Mouse (Mus musculus) stomach, embryonic 14.5 days (tissue): Measurements from ENCODE around the gene Nkx2-3. TPM values are rescaled to one million over a fixed set of nuclear protein-coding genes. Genes with fewer than 3 reads are reported as not detected.
A peak's percentile ranks its signal among the peaks of the same experiment; 100 is the strongest.

Experiments
- ATAC-seq: fragments of 200-750 bp; cut with Nextera tagmentation; 2 replicates; pipeline ENCODE4 v1.8.0; 2017; ENCODE audit warnings: low read depth, moderate TSS enrichment; ENCODE audit not compliant: insufficient number of reproducible peaks, insufficient read depth, low FRiP score
- H3K27ac ChIP-seq: fragments of 300-500 bp; sonication (generic); 2 replicates; pipeline ENCODE4 v1.5.1; 2014; ENCODE audit warnings: mild to moderate bottlenecking, low read length, moderate library complexity, mixed read lengths
- H3K27me3 ChIP-seq: fragments of 300-500 bp; sonication (generic); 2 replicates; pipeline ENCODE4 v1.6.1; 2014; ENCODE audit warnings: low read length, control low read depth, mixed read lengths; ENCODE audit not compliant: control insufficient read depth, insufficient read depth
- H3K36me3 ChIP-seq: fragments of 300-500 bp; sonication (generic); 2 replicates; pipeline ENCODE4 v1.6.1; 2014; ENCODE audit warnings: mild to moderate bottlenecking, control low read depth, low read length, moderate library complexity, mixed read lengths; ENCODE audit not compliant: control insufficient read depth, insufficient read depth
- H3K4me1 ChIP-seq: fragments of 300-500 bp; sonication (generic); 2 replicates; pipeline ENCODE4 v1.6.1; 2014; ENCODE audit warnings: low read length, control low read depth, mixed read lengths; ENCODE audit not compliant: control insufficient read depth, insufficient read depth
- H3K4me2 ChIP-seq: fragments of 300-500 bp; sonication (generic); replicated peaks from 2 replicates; pipeline ENCODE4 v1.6.1; 2014; ENCODE audit warnings: low read depth, low read length, control low read depth
- H3K4me3 ChIP-seq: fragments of 300-500 bp; sonication (generic); 2 replicates; pipeline ENCODE4 v1.5.1; 2014; ENCODE audit warnings: low read depth, low read length, control low read depth
- H3K9ac ChIP-seq: fragments of 300-500 bp; sonication (generic); replicated peaks from 2 replicates; pipeline ENCODE4 v1.6.1; 2014; ENCODE audit warnings: low read depth, mild to moderate bottlenecking, control low read depth, low read length, moderate library complexity, mixed read lengths
- H3K9me3 ChIP-seq: fragments of 300-500 bp; sonication (generic); 2 replicates; pipeline ENCODE4 v1.6.1; 2016; ENCODE audit warnings: low read depth, low read length, control low read depth; ENCODE audit not compliant: control insufficient read depth
- WGBS: fragments of 180-500 bp; shearing (Covaris S2); extraction: QIAGEN DNeasy Blood & Tissue Kit; methylation state at CpG from one replicate; pipeline ENCODE4 v1.1.7; 2014; 5-methylcytosine and 5-hydroxymethylcytosine counted together
- polyA plus RNA-seq: library from polyadenylated mRNA; unstranded; fragments of >200 nt; fragmentation: Nextera tagmentation; extraction: Ambion mirVana; gene quantifications from 2 replicates; pipeline ENCODE4 v1.2.1, GENCODE M21; 2014

Nkx2-3 gene
- polyA plus RNA-seq: 5.5 and 6.9 TPM in 2 replicates

DNA sequence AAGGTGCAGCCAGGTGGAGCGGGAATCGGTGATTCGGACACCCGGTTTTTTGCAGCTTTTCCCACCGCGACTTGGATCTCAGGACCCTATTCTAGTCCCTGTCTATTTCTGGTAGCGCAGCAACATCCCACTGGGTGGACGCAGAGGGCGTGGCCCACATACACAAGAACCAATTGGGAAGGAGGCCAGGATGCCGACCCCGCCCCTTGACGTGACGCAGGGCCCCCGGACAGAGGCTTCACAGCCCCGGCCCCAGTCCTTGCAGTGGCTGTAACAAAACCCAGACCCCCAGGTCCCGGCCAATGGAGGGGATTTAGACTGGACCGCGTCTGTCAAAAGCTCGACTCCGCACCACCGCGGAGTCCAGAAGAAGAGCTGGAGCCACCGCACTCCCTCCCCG lies at the start of gene Nkx2-3:
TSS of gene Nkx2-3 (plus strand) at position 275 of the 400 bp plus-strand sequence.
- H3K4me2 ChIP-seq: peak within 1 kb of the TSS; percentile 25; the same call in 1 of the 2 replicates
- H3K4me3 ChIP-seq: peak within 1 kb of the TSS; percentile 34
- H3K9ac ChIP-seq: no peak within 1 kb of the TSS; the same call in 1 of the 2 replicates
- ATAC-seq: peak; percentile 74; the same call in 1 of the 2 replicates
- H3K27ac ChIP-seq: no peak within 1 kb of the TSS; the same call in 1 of the 2 replicates
- H3K9me3 ChIP-seq: no peaks in the 10 kb centered on the region
- under 1% methylated on average over 24 of the region's 24 CpGs for whole genome bisulfite sequencing
- peaks cover 64% of the 10 kb centered on the region for H3K27me3 ChIP-seq
- peaks cover 10% of the 10 kb centered on the region for H3K4me1 ChIP-seq
- H3K36me3 ChIP-seq: no peaks in the 10 kb centered on the region

- WGBS: 40% methylated on average over 5 of the region's 5 CpGs
These were observed 49.0 kb upstream of the Nkx2-3 start for GRCm38 (mm10) chr19:43563166-43563565.

GRCm38 (mm10) chr19:43568298-43568697 lies 43.8 kb upstream of the Nkx2-3 start:
- WGBS: 60% methylated on average over 9 of the region's 9 CpGs
- ATAC-seq: no peak
- Histone ChIP-seq H3K9me3 (no peaks in the 10 kb centered on the region), H3K27me3 (peaks cover 8% of the 10 kb centered on the region), H3K4me2 (no peak overlapping the region), H3K27ac (no peak overlapping the region), H3K4me1 (0 out of 2 replicates have a peak, but pooled peaks cover 5% of the 10 kb centered on the region), H3K4me3 (no peak overlapping the region), H3K36me3 (no peaks in the 10 kb centered on the region), H3K9ac (no peak overlapping the region)

More at GRCm38 (mm10) chr19:43563166-43563565, 49.0 kb upstream of the Nkx2-3 start:
- no peaks in the 10 kb centered on the region for H3K9me3 ChIP-seq
- no peaks in the 10 kb centered on the region for H3K27me3 ChIP-seq
- H3K4me1 ChIP-seq: 0 out of 2 replicates have a peak, but pooled peaks cover 3% of the 10 kb centered on the region
- no peak overlapping the region for H3K27ac ChIP-seq
- no peaks in the 10 kb centered on the region for H3K36me3 ChIP-seq
- no peak overlapping the region for H3K9ac ChIP-seq
- no peak for ATAC-seq
- no peak overlapping the region for H3K4me3 ChIP-seq
- H3K4me2 ChIP-seq: no peak overlapping the region

- no peaks in the 10 kb centered on the region for H3K36me3 ChIP-seq
- no peak overlapping the region for H3K27ac ChIP-seq
- H3K27me3 ChIP-seq: peaks cover 8% of the 10 kb centered on the region
- no peak overlapping the region for H3K4me3 ChIP-seq
- H3K9ac ChIP-seq: no peak overlapping the region
- no peaks in the 10 kb centered on the region for H3K9me3 ChIP-seq
- H3K4me1 ChIP-seq: 0 out of 2 replicates have a peak, but pooled peaks cover 5% of the 10 kb centered on the region
- 56% methylated on average over 6 of the region's 6 CpGs for WGBS
- ATAC-seq: no peak
- H3K4me2 ChIP-seq: no peak overlapping the region
These were observed 43.0 kb upstream of the Nkx2-3 start for GRCm38 (mm10) chr19:43569133-43569532.

GRCm38 (mm10) chr19:43570831-43571790 lies 41.0 kb upstream of the Nkx2-3 start:
- Histone ChIP-seq H3K9me3 (no peaks in the 10 kb centered on the region), H3K4me1 (0 out of 2 replicates have a peak, but pooled peaks cover 5% of the 10 kb centered on the region), H3K4me2 (peak overlapping the region; percentile 70), H3K36me3 (no peaks in the 10 kb centered on the region), H3K27ac (no peak overlapping the region; the same call in 1 of the 2 replicates), H3K9ac (no peak overlapping the region), H3K27me3 (peaks cover 8% of the 10 kb centered on the region), H3K4me3 (peak overlapping the region; percentile 31)
- no peak for ATAC-seq
- 13% methylated on average over 32 of the region's 32 CpGs for WGBS

DNA sequence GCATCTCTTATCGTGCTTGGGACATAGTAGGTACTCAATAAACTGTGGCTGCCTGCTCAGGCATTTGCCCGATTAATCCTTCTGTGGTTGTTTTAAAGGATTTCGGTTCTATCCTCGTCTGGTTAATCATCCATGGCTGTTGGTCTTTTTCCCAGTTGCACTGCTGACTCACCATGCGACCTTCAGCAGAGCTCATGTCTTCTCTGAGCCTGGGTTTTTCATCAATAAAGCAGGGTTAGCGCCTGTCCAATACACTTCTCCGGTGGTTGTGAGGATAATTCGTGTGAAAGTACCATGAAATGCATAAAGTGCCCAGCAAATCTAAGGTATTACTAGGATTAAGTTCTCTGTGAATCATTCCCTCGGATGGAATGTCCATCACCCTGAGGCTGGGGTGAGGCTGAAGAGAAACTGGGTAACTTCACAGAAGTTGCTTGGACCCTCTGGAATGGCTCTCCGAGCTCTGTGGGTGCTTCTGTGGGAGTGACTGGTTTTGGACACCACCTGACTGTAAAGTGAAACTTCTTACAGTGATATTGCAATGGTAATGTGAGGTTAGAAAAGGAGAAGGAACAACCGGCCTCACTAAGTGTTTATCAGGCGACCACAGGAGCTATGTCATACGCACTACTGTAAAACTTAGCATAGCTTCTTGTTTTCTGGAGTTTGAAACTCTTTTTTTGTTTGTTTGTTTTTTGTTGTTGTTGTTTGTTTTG lies 32.9 kb upstream of the Nkx2-3 start:
- no peaks in the 10 kb centered on the region for H3K36me3 ChIP-seq
- no peaks in the 10 kb centered on the region for H3K9me3 ChIP-seq
- 77% methylated on average over 13 of the region's 13 CpGs for WGBS
- H3K27ac ChIP-seq: no peak overlapping the region
- no peak overlapping the region for H3K4me2 ChIP-seq
- peaks cover 12% of the 10 kb centered on the region; the same call in 1 of the 2 replicates for H3K27me3 ChIP-seq
- no peak for ATAC-seq
- no peak overlapping the region for H3K4me3 ChIP-seq
- H3K9ac ChIP-seq: no peak overlapping the region
- H3K4me1 ChIP-seq: no peaks in the 10 kb centered on the region

DNA sequence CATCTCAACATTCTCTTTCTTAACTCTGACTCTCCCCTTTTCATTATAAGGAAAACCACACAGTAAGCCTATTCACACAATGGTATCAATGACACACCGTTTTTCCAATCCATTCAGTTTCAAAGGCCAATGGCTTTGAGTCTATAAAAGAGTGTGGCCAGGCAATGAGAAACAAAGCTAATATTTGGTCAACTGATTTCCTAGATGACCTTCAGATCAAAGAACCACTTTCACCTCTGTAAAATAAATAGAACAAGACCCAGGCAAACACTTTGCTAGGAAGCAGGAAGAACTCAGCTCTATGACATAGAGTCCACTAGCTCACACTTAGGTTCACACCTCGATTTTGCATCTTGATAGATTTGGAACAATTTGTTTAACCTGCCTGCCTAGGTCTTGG lies 30.9 kb upstream of the Nkx2-3 start:
- H3K4me1 ChIP-seq: peaks cover 5% of the 10 kb centered on the region; the same call in 1 of the 2 replicates
- no peaks in the 10 kb centered on the region for H3K36me3 ChIP-seq
- ATAC-seq: 0 out of 2 replicates have a peak, but pooled peaks have one; percentile 46
- H3K4me2 ChIP-seq: no peak overlapping the region
- 58% methylated on average over 2 of the region's 2 CpGs for WGBS
- H3K9me3 ChIP-seq: no peaks in the 10 kb centered on the region
- no peak overlapping the region for H3K9ac ChIP-seq
- no peak overlapping the region for H3K4me3 ChIP-seq
- H3K27ac ChIP-seq: no peak overlapping the region
- H3K27me3 ChIP-seq: peaks cover 23% of the 10 kb centered on the region

- H3K4me3 ChIP-seq: no peak overlapping the region
- H3K4me2 ChIP-seq: no peak overlapping the region
- H3K36me3 ChIP-seq: no peaks in the 10 kb centered on the region
- no peak for ATAC-seq
- H3K4me1 ChIP-seq: peaks cover 5% of the 10 kb centered on the region; the same call in 1 of the 2 replicates
- no peak overlapping the region for H3K27ac ChIP-seq
- no peaks in the 10 kb centered on the region for H3K9me3 ChIP-seq
- H3K27me3 ChIP-seq: peaks cover 25% of the 10 kb centered on the region
- no peak overlapping the region for H3K9ac ChIP-seq
- WGBS: 23% methylated on average over 4 of the region's 4 CpGs
These were observed 28.9 kb upstream of the Nkx2-3 start for GRCm38 (mm10) chr19:43583192-43583591.
